Mouse (Mus musculus) embryonic fibroblast, embryonic 13.5 days (primary cell): ENCODE data around the gene Igfbp1.

ENCODE experiments used
- CTCF ChIP-seq: IDR thresholded peaks from 2 replicates; pipeline ENCODE4 v1.5.1; 2011; ENCODE audit warnings: mild to moderate bottlenecking, control low read depth, low read length, moderate library complexity, borderline replicate concordance; ENCODE audit not compliant: insufficient read depth
- POLR2A ChIP-seq: IDR thresholded peaks from 2 replicates; pipeline ENCODE4 v1.6.1; 2011; ENCODE audit warnings: low read depth, mild to moderate bottlenecking, control low read depth, low read length, moderate library complexity

DNA sequence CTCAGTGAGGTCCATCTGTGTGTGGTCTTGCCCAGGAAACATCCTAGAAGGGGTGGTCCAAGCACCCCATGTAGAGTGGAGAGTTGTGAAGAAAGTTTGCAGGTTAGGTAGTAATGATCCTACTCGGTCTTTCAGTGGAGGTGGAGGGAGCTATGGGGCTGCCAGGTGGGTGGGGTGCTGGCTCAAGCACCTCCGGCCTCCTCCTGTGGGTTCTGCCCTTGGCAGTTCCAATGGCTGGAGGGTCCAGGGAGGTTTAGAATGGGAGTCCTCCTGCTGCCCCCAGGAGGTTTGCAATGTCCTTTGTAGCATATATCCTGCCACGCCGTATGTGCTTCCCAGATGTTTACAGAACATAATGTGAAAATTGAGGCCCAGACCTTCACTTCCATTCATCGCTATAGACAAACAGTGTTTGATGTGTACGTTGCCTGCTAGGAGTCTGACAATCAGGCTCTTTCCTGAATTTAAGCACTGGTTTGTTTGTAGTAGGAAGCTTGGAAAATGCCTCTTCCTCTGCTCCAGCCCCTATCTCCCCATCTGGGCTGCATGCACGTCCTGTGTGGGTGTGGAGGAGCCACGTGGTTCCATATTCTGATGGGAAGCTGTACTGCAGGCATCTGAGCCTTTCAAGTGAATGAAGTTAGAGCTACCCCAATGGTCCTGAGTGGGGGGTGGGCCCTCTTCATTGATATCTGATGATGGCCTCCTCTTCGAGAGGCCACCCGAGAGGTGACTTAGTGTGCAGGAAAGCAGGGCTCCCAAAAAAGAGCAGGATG lies 1.1 kb downstream of the Igfbp1 start:
- TF ChIP-seq CTCF (no peak), POLR2A (no peak)
